Mouse (Mus musculus) myocyte (in vitro differentiated cells): ENCODE measurements around the gene Eif3f.

Source experiments
- CEBPB ChIP-seq: IDR thresholded peaks from 2 replicates; pipeline ENCODE4 v1.6.1; 2011; ENCODE audit warnings: mild to moderate bottlenecking, moderate library complexity; ENCODE audit not compliant: poor library complexity, insufficient read depth, severe bottlenecking
- E2F4 ChIP-seq: IDR thresholded peaks from one replicate; pipeline ENCODE4 v1.6.1; 2011; ENCODE audit warnings: mild to moderate bottlenecking, control low read depth, moderate library complexity; ENCODE audit not compliant: insufficient read depth
- MYOD1 ChIP-seq, 3 experiments: IDR thresholded peaks; one replicate each; pipeline ENCODE4 v1.6.1; 2011; ENCODE audit warnings: control low read depth in 2 of 3, low read depth in 2 of 3, mild to moderate bottlenecking in 2 of 3, moderate library complexity in 1 of 3; ENCODE audit not compliant: insufficient read length in 2 of 3, control insufficient read depth in 1 of 3
- POLR2A ChIP-seq: IDR thresholded peaks from one replicate; pipeline ENCODE4 v1.6.1; 2011; ENCODE audit warnings: low read depth, mild to moderate bottlenecking, control low read depth, moderate library complexity; ENCODE audit not compliant: insufficient read length
- POLR2AphosphoS2 ChIP-seq: IDR thresholded peaks from one replicate; pipeline ENCODE4 v1.6.1; 2011; ENCODE audit warnings: low read depth, control low read depth; ENCODE audit not compliant: insufficient read length
- TCF12 ChIP-seq: IDR thresholded peaks from one replicate; pipeline ENCODE4 v1.6.1; 2011; ENCODE audit warnings: mild to moderate bottlenecking, control low read depth; ENCODE audit not compliant: poor library complexity, insufficient read depth, severe bottlenecking
- TCF3 ChIP-seq: IDR thresholded peaks from one replicate; pipeline ENCODE4 v1.6.1; 2011; ENCODE audit warnings: low read depth, control low read depth; ENCODE audit not compliant: insufficient read length
- USF1 ChIP-seq: IDR thresholded peaks from one replicate; pipeline ENCODE4 v1.6.1; 2011; ENCODE audit warnings: low read depth, mild to moderate bottlenecking, control low read depth, moderate library complexity

GRCm38 (mm10) chr7:108944002-108944401 lies 9.8 kb downstream of the Eif3f start:
- TF ChIP-seq POLR2AphosphoS2: no peak
- TF ChIP-seq POLR2A: no peak
- TF ChIP-seq TCF3: no peak
- TF ChIP-seq TCF12: no peak
- no peak for TF ChIP-seq CEBPB
- TF ChIP-seq MYOD1 (IDR thresholded peaks at IDR 0.05; ENCODE audit: control insufficient read depth in 1 of 3, insufficient read length in 2 of 3, low read depth in 2 of 3): no peak
- no peak for TF ChIP-seq E2F4
- no peak for TF ChIP-seq USF1
